Mouse (Mus musculus): Measurements from ENCODE around the gene 4921536K21Rik. TPM values are rescaled to one million over a fixed set of nuclear protein-coding genes. Genes with fewer than 3 reads are reported as not detected.

The 4921536K21Rik gene
- total and polyA plus RNA-seq, 3 experiments: 0.21 to 0.61 TPM; not detected in 1

GRCm38 (mm10) chr11:3859778-3860177 is 35.1 kb downstream of the 4921536K21Rik start:
- Histone ChIP-seq H3K27me3 (replicated peaks) (peaks cover 1% of the 10 kb centered on the region), H3K4me2 (ENCODE audit: insufficient read depth, low read depth, poor library complexity, severe bottlenecking) (no peak overlapping the region), H3K4me3 (replicated peaks in 1 of 3; ENCODE audit: low read depth in 2 of 3, low read length in 2 of 3, poor library complexity in 1 of 3) (no peak overlapping the region), H3K4me1 (ENCODE audit: control insufficient read depth in 1 of 2, insufficient read depth in 2 of 2) (peaks cover 0 to 5% of the 10 kb centered on the region in 2 experiments; a peak in 1 of 4 replicates), H3K9ac (ENCODE audit: insufficient read depth, low read depth) (no peak overlapping the region), H3K79me2 (replicated peaks; ENCODE audit: control insufficient read depth, extremely low read depth, insufficient read depth, poor library complexity, severe bottlenecking) (no peaks in the 10 kb centered on the region), H3K36me3 (replicated peaks in 1 of 2; ENCODE audit: control insufficient read depth in 1 of 2, insufficient read depth in 1 of 2, low read length in 1 of 2) (no peaks in the 10 kb centered on the region), H3K27ac (ENCODE audit: insufficient read depth, low read depth) (no peak overlapping the region), H3K9me3 (replicated peaks; ENCODE audit: low read length) (peaks cover 5% of the 10 kb centered on the region)
- dilution Hi-C loops (cut with MboI; ENCODE audit: extremely low pct_ligation_motif_present, extremely low pct_unique_long_range_greater_than_20kb, low sequenced_read_pairs) (no loop called here), in situ Hi-C loops (cut with MboI; ENCODE audit: low pct_ligation_motif_present, low pct_unique_long_range_greater_than_20kb, low sequenced_read_pairs) (no loop called here)
- no peak for DNase-seq (ENCODE audit: extremely low read depth)
- TF ChIP-seq MEF2A (IDR thresholded peaks at IDR 0.05; ENCODE audit: borderline replicate concordance, low read depth, low read length): no peak
- no peak for TF ChIP-seq MAFK (IDR thresholded peaks at IDR 0.05; ENCODE audit: insufficient replicate concordance, low read length)
- TF ChIP-seq BHLHE40 (IDR thresholded peaks at IDR 0.05; ENCODE audit: low read depth, low read length): peak; percentile 57
- no peak for TF ChIP-seq POLR2AphosphoS2 (IDR thresholded peaks at IDR 0.05; ENCODE audit: low read depth, low read length)
- no peak for TF ChIP-seq MXI1 (IDR thresholded peaks at IDR 0.05; ENCODE audit: low read depth, low read length)
- TF ChIP-seq IRF4 (IDR thresholded peaks at IDR 0.05; ENCODE audit: low read depth, low read length): peak; percentile 69
- TF ChIP-seq ZMIZ1 (IDR thresholded peaks at IDR 0.05; ENCODE audit: low read depth, low read length): no peak
- TF ChIP-seq TBP (conservative IDR thresholded peaks at IDR 0.05; ENCODE audit: low read depth, low read length): no peak
- no peak for TF ChIP-seq SIN3A (IDR thresholded peaks at IDR 0.05; ENCODE audit: low read length)
- TF ChIP-seq GABPA (IDR thresholded peaks at IDR 0.05; ENCODE audit: insufficient replicate concordance, low read depth, low read length): no peak
- TF ChIP-seq UBTF (IDR thresholded peaks at IDR 0.05; ENCODE audit: low read depth, low read length): no peak
- TF ChIP-seq JUN (IDR thresholded peaks at IDR 0.05; ENCODE audit: insufficient read depth, low read depth, low read length): no peak
- no peak for TF ChIP-seq ZNF384 (IDR thresholded peaks at IDR 0.05; ENCODE audit: low read depth, low read length)

GRCm38 (mm10) chr11:3857902-3858301 is 37.0 kb downstream of the 4921536K21Rik start:
- dilution Hi-C loops (cut with MboI; ENCODE audit: extremely low pct_ligation_motif_present, extremely low pct_unique_long_range_greater_than_20kb, low sequenced_read_pairs): no loop called here
- H3K79me2 ChIP-seq (replicated peaks; ENCODE audit: control insufficient read depth, extremely low read depth, insufficient read depth, poor library complexity, severe bottlenecking): no peaks in the 10 kb centered on the region
- in situ Hi-C loops (cut with MboI; ENCODE audit: low pct_ligation_motif_present, low pct_unique_long_range_greater_than_20kb, low sequenced_read_pairs): no loop called here

More at GRCm38 (mm10) chr11:3857902-3858301, 37.0 kb downstream of the 4921536K21Rik start:
- Histone ChIP-seq H3K4me1 (ENCODE audit: control insufficient read depth in 1 of 2, insufficient read depth in 2 of 2) (peaks cover 0 to 5% of the 10 kb centered on the region in 2 experiments; a peak in 1 of 4 replicates), H3K9me3 (replicated peaks; ENCODE audit: low read length) (peaks cover 8% of the 10 kb centered on the region), H3K9ac (ENCODE audit: insufficient read depth, low read depth) (no peak overlapping the region), H3K27ac (ENCODE audit: insufficient read depth, low read depth) (no peak overlapping the region), H3K4me2 (ENCODE audit: insufficient read depth, low read depth, poor library complexity, severe bottlenecking) (no peak overlapping the region), H3K27me3 (replicated peaks) (peaks cover 1% of the 10 kb centered on the region), H3K36me3 (replicated peaks in 1 of 2; ENCODE audit: control insufficient read depth in 1 of 2, insufficient read depth in 1 of 2, low read length in 1 of 2) (no peaks in the 10 kb centered on the region), H3K4me3 (replicated peaks in 1 of 3; ENCODE audit: low read depth in 2 of 3, low read length in 2 of 3, poor library complexity in 1 of 3) (no peak overlapping the region)
- DNase-seq (ENCODE audit: extremely low read depth): peak; percentile 8
- TF ChIP-seq POLR2A (IDR thresholded peaks at IDR 0.05; ENCODE audit: low read depth, low read length) (no peak), ZMIZ1 (IDR thresholded peaks at IDR 0.05; ENCODE audit: low read depth, low read length) (no peak), ETS1 (conservative IDR thresholded peaks at IDR 0.05; ENCODE audit: low read depth, low read length) (no peak)

Measured in CH12.LX (cell line).